Mouse (Mus musculus) Patski (cell line): Measurements from ENCODE around the gene Ngfr. TPM values are rescaled to one million over a fixed set of nuclear protein-coding genes. Genes with fewer than 3 reads are reported as not detected.

Experiments
- ATAC-seq: fragments of 100-300 bp; one replicate; pipeline ENCODE4 v1.8.0; 2021
- CTCF ChIA-PET: fragments of 350-600 bp; sonication (Branson Sonifier 250); formaldehyde crosslinking; loops from one replicate; lab custom pipeline; 2022; ENCODE audit warnings: inconsistent platforms; lab: Charles Lee
- POLR2A ChIA-PET: fragments of 350-600 bp; sonication (Branson Sonifier 250); formaldehyde crosslinking; loops from one replicate; lab custom pipeline; 2022; ENCODE audit warnings: antibody characterized with exemption, inconsistent platforms; lab: Charles Lee
- DNase-seq: peaks from one replicate; pipeline ENCODE4 v3.0.0-alpha.2; 2011; ENCODE audit warnings: low read depth, low spot score
- H3K27me3 ChIP-seq: fragments of 371-371 bp; one replicate; pipeline ENCODE4 v1.5.1; 2021
- CTCF ChIP-seq: fragments of 100-300 bp; IDR thresholded peaks from one replicate; pipeline ENCODE4 v1.5.1; 2021
- in situ Hi-C: fragments of 300-500 bp; cut with MboI; formaldehyde crosslinking; loops from 3 replicates; pipeline ENCODE4 v1.11.1; 2018; ENCODE audit warnings: low pct_unique_long_range_greater_than_20kb, mixed read lengths
- polyA plus RNA-seq: library from polyadenylated mRNA; unstranded; gene quantifications from one replicate; pipeline ENCODE4 v1.2.3, GENCODE M21; 2021

Ngfr gene
- 0.09 TPM for polyA plus RNA-seq

GRCm38 (mm10) chr11:95587423-95587951, at the start of gene Ngfr:
Gene Ngfr (minus strand): TSS chr11:95587735.
- CTCF ChIA-PET = interaction anchor here (1.6 kb wide), 1 partner anchor 29 kb away, joined by 3 read pairs; no protein-coding TSS in a partner anchor
- peaks cover 54% of the 10 kb centered on the region for H3K27me3 ChIP-seq
- DNase-seq = no peak
- TF ChIP-seq CTCF = no peak
- in situ Hi-C loops = loop anchor here (5.0 kb wide), 1 partner anchor 55 kb away; no protein-coding TSS in a partner anchor
- no peak for ATAC-seq
- POLR2A ChIA-PET = interaction anchor here (0.7 kb wide), 1 partner anchor 10 kb away, joined by 3 read pairs; no protein-coding TSS in a partner anchor

GRCm38 (mm10) chr11:95635030-95635429, 47.5 kb upstream of the Ngfr start:
- no peak for TF ChIP-seq CTCF
- ATAC-seq = no peak
- ChIA-PET CTCF (no interaction called here), POLR2A (no interaction called here)
- in situ Hi-C loops = loop anchor here (25.0 kb wide), 1 partner anchor 273 kb away; no protein-coding TSS in a partner anchor
- H3K27me3 ChIP-seq = peaks cover 2% of the 10 kb centered on the region
- no peak for DNase-seq

GRCm38 (mm10) chr11:95633512-95634000, 46.0 kb upstream of the Ngfr start:
- TF ChIP-seq CTCF = no peak
- DNase-seq = no peak
- ATAC-seq = no peak
- peaks cover 4% of the 10 kb centered on the region for H3K27me3 ChIP-seq
- in situ Hi-C loops = loop anchor here (25.0 kb wide), 1 partner anchor 271 kb away; no protein-coding TSS in a partner anchor
- POLR2A ChIA-PET = no interaction called here
- CTCF ChIA-PET = no interaction called here

- ChIA-PET POLR2A (no interaction called here), CTCF (no interaction called here)
- TF ChIP-seq CTCF = no peak
- DNase-seq (no peak), ATAC-seq (no peak)
- H3K27me3 ChIP-seq = peaks cover 12% of the 10 kb centered on the region
- in situ Hi-C loops = loop anchor here (25.0 kb wide), 1 partner anchor 270 kb away; no protein-coding TSS in a partner anchor
Observed at GRCm38 (mm10) chr11:95632474-95632873, 44.9 kb upstream of the Ngfr start.

- no peak for DNase-seq
- POLR2A ChIA-PET = no interaction called here
- H3K27me3 ChIP-seq = peaks cover 12% of the 10 kb centered on the region
- CTCF ChIA-PET = no interaction called here
- ATAC-seq = no peak
- no peak for TF ChIP-seq CTCF
- in situ Hi-C loops = loop anchor here (25.0 kb wide), 1 partner anchor 269 kb away; no protein-coding TSS in a partner anchor
Observed at GRCm38 (mm10) chr11:95631301-95631700, 43.8 kb upstream of the Ngfr start.

- ATAC-seq = no peak
- TF ChIP-seq CTCF = no peak
- ChIA-PET POLR2A (no interaction called here), CTCF (no interaction called here)
- no peak for DNase-seq
- in situ Hi-C loops = loop anchor here (25.0 kb wide), 1 partner anchor 268 kb away; no protein-coding TSS in a partner anchor
- peaks cover 14% of the 10 kb centered on the region for H3K27me3 ChIP-seq
Observed at GRCm38 (mm10) chr11:95630558-95630957, 43.0 kb upstream of the Ngfr start.

GRCm38 (mm10) chr11:95622426-95622825, 34.9 kb upstream of the Ngfr start:
- peaks cover 21% of the 10 kb centered on the region for H3K27me3 ChIP-seq
- no peak for TF ChIP-seq CTCF
- ChIA-PET CTCF (no interaction called here), POLR2A (no interaction called here)
- in situ Hi-C loops = no loop called here
- ATAC-seq (no peak), DNase-seq (no peak)

GRCm38 (mm10) chr11:95621541-95622130, 34.1 kb upstream of the Ngfr start:
- POLR2A ChIA-PET = no interaction called here

GRCm38 (mm10) chr11:95621010-95621409, 33.5 kb upstream of the Ngfr start:
- H3K27me3 ChIP-seq = peaks cover 21% of the 10 kb centered on the region
- in situ Hi-C loops = no loop called here
- POLR2A ChIA-PET = no interaction called here
- ATAC-seq = no peak
- DNase-seq = no peak
- TF ChIP-seq CTCF = no peak
- CTCF ChIA-PET = interaction anchor here (0.9 kb wide), 1 partner anchor 29 kb away, joined by 3 read pairs; no protein-coding TSS in a partner anchor

More at GRCm38 (mm10) chr11:95621541-95622130, 34.1 kb upstream of the Ngfr start:
- DNase-seq = no peak
- CTCF ChIA-PET = interaction anchor here (0.9 kb wide), 1 partner anchor 30 kb away, joined by 3 read pairs; no protein-coding TSS in a partner anchor
- peaks cover 21% of the 10 kb centered on the region for H3K27me3 ChIP-seq
- in situ Hi-C loops = no loop called here
- ATAC-seq = no peak
- TF ChIP-seq CTCF = no peak

GRCm38 (mm10) chr11:95619886-95620444, 32.4 kb upstream of the Ngfr start:
- in situ Hi-C loops = no loop called here

More at GRCm38 (mm10) chr11:95619886-95620444, 32.4 kb upstream of the Ngfr start:
- no peak for DNase-seq
- TF ChIP-seq CTCF = no peak
- POLR2A ChIA-PET = interaction anchor here (0.6 kb wide), 1 partner anchor 300 kb away, joined by 4 read pairs; no protein-coding TSS in a partner anchor
- peaks cover 17% of the 10 kb centered on the region for H3K27me3 ChIP-seq
- ATAC-seq = no peak
- CTCF ChIA-PET = interaction anchor here (1.0 kb wide), 1 partner anchor 17 kb away, joined by 3 read pairs; no protein-coding TSS in a partner anchor
